Mouse (Mus musculus) forebrain, postnatal 0 days (tissue): ENCODE measurements at regions not wholly inside any gene's neighbourhood (a gene's known extent, or its start where the extent isn't known, plus 50 kb on each side); places are given as distances from the start of the nearest gene placed in this dataset.
A peak's percentile ranks its signal among the peaks of the same experiment; 100 is the strongest.

Experiments
- ATAC-seq: fragments of 200-750 bp; cut with Nextera tagmentation; 2 replicates; pipeline ENCODE4 v1.8.0; 2017; ENCODE audit warnings: mild to moderate bottlenecking, moderate library complexity
- DNase-seq: peaks from one replicate; pipeline ENCODE4 v3.0.0-alpha.2; 2015
- H3K27ac ChIP-seq: fragments of 300-500 bp; sonication (generic); 2 replicates; pipeline ENCODE4 v1.5.1; 2014; ENCODE audit warnings: low read depth, mild to moderate bottlenecking, antibody characterized with exemption, low read length, moderate library complexity, mixed read lengths
- H3K27me3 ChIP-seq: fragments of 300-500 bp; sonication (generic); 2 replicates; pipeline ENCODE4 v1.6.1; 2014; ENCODE audit warnings: mild to moderate bottlenecking, low read length, mixed read lengths; ENCODE audit not compliant: insufficient read depth
- H3K36me3 ChIP-seq: fragments of 300-500 bp; sonication (generic); 2 replicates; pipeline ENCODE4 v1.6.1; 2014; ENCODE audit warnings: mild to moderate bottlenecking, moderate library complexity; ENCODE audit not compliant: insufficient read depth
- H3K4me1 ChIP-seq: fragments of 300-500 bp; sonication (generic); 2 replicates; pipeline ENCODE4 v1.6.1; 2014; ENCODE audit warnings: antibody characterized with exemption; ENCODE audit not compliant: insufficient read depth
- H3K4me2 ChIP-seq: fragments of 300-500 bp; sonication (generic); 2 replicates; pipeline ENCODE4 v1.6.1; 2014; ENCODE audit warnings: low read depth, mild to moderate bottlenecking, moderate library complexity
- H3K4me3 ChIP-seq: fragments of 300-500 bp; sonication (generic); 2 replicates; pipeline ENCODE4 v1.5.1; 2014; ENCODE audit warnings: low read depth, low read length, mixed read lengths
- H3K9ac ChIP-seq: fragments of 300-500 bp; sonication (generic); 2 replicates; pipeline ENCODE4 v1.6.1; 2014; ENCODE audit warnings: mild to moderate bottlenecking
- H3K9me3 ChIP-seq: fragments of 300-500 bp; sonication (generic); 2 replicates; pipeline ENCODE4 v1.6.1; 2016; ENCODE audit warnings: low read length
- CTCF ChIP-seq: sonication (generic); IDR thresholded peaks from 2 replicates; pipeline ENCODE4 v1.5.1; 2016; ENCODE audit warnings: antibody characterized with exemption, control low read depth, low read depth
- WGBS: fragments of 180-500 bp; shearing (Covaris S2); extraction: QIAGEN DNeasy Blood & Tissue Kit; methylation state at CpG from one replicate; pipeline ENCODE4 v1.1.7; 2014; 5-methylcytosine and 5-hydroxymethylcytosine counted together

- Histone ChIP-seq H3K27me3 (no peaks in the 10 kb centered on the region), H3K27ac (no peak overlapping the region), H3K4me3 (no peak overlapping the region), H3K36me3 (no peaks in the 10 kb centered on the region), H3K9ac (no peak overlapping the region), H3K4me1 (no peaks in the 10 kb centered on the region), H3K4me2 (no peak overlapping the region), H3K9me3 (no peaks in the 10 kb centered on the region)
- ATAC-seq (no peak), DNase-seq (no peak)
- no peak for TF ChIP-seq CTCF
- 43% methylated on average over 6 of the region's 6 CpGs for WGBS
Observed at GRCm38 (mm10) chr5:125951641-125952040, 420.1 kb downstream of the Tmem132b start.

- no peaks in the 10 kb centered on the region for H3K9me3 ChIP-seq
- H3K27ac ChIP-seq: no peak overlapping the region
- DNase-seq: no peak
- H3K9ac ChIP-seq: no peak overlapping the region
- no peak overlapping the region for H3K4me3 ChIP-seq
- no peaks in the 10 kb centered on the region for H3K27me3 ChIP-seq
- H3K4me1 ChIP-seq: no peaks in the 10 kb centered on the region
- H3K4me2 ChIP-seq: no peak overlapping the region
- 73% methylated on average over 8 of the region's 8 CpGs for WGBS
- TF ChIP-seq CTCF: peak; percentile 64
- ATAC-seq: no peak
- no peaks in the 10 kb centered on the region for H3K36me3 ChIP-seq
Observed at GRCm38 (mm10) chr5:125964039-125964438, 432.5 kb downstream of the Tmem132b start.

GRCm38 (mm10) chr5:125968151-125968550 is 436.6 kb downstream of the Tmem132b start:
- H3K9me3 ChIP-seq: no peaks in the 10 kb centered on the region
- no peaks in the 10 kb centered on the region for H3K4me1 ChIP-seq
- no peaks in the 10 kb centered on the region for H3K36me3 ChIP-seq
- H3K27me3 ChIP-seq: no peaks in the 10 kb centered on the region
- no peak for TF ChIP-seq CTCF
- no peak overlapping the region for H3K27ac ChIP-seq
- no peak overlapping the region for H3K9ac ChIP-seq
- H3K4me3 ChIP-seq: no peak overlapping the region
- ATAC-seq (no peak), DNase-seq (no peak)
- 73% methylated on average over 4 of the region's 4 CpGs for WGBS
- no peak overlapping the region for H3K4me2 ChIP-seq

DNA sequence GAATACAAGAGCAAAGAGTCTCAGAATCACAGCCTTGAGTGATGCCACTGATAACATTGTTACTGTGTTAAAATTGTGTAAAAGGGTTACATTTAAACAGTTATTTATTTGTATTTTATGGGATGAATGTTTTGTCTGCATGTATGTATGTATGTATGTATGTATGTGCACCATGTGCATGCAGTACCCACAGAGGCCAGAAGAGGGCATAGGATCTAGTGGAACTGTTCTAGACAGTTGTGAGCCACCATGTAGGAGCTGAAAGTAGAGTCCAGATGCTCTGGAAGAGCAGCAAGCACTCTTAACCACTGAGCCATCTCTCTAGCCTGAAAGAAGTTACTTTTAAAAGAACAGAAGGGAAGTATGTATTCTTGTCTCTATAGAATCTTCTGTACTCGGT is 442.5 kb downstream of the Tmem132b start:
- H3K9ac ChIP-seq: no peak overlapping the region
- H3K4me2 ChIP-seq: no peak overlapping the region
- 88% methylated on average over 1 of the region's 1 CpGs for WGBS
- H3K9me3 ChIP-seq: no peaks in the 10 kb centered on the region; the same call in 1 of the 2 replicates
- peak; percentile 38 for TF ChIP-seq CTCF
- DNase-seq (no peak), ATAC-seq (no peak)
- H3K27ac ChIP-seq: no peak overlapping the region
- no peaks in the 10 kb centered on the region for H3K4me1 ChIP-seq
- H3K27me3 ChIP-seq: no peaks in the 10 kb centered on the region
- H3K4me3 ChIP-seq: no peak overlapping the region
- no peaks in the 10 kb centered on the region for H3K36me3 ChIP-seq

DNA sequence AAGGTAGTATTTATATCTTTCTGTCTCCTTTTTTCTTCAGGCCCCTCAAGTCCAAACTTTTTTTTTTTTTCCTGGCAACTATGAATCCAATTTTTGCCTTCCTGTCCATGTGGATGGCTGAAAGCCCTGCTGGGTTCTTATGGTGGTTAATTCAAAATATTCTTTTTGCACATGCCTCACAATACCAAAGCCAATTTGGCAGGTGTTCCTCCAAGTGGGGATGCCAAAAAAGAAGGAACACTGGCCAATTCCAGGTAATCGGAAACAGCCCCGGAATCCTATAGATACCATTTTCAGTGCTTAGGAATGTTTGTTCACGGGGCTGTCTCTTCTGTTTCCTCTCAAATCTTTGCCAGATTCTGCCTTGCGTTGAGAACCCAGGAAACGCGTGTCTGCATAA is 448.2 kb downstream of the Tmem132b start:
- ATAC-seq (no peak), DNase-seq (peak; percentile 49)
- H3K27ac ChIP-seq: no peak overlapping the region
- no peak overlapping the region for H3K9ac ChIP-seq
- H3K9me3 ChIP-seq: no peaks in the 10 kb centered on the region
- no peaks in the 10 kb centered on the region for H3K4me1 ChIP-seq
- no peak overlapping the region for H3K4me2 ChIP-seq
- no peaks in the 10 kb centered on the region for H3K36me3 ChIP-seq
- no peak for TF ChIP-seq CTCF
- no peak overlapping the region for H3K4me3 ChIP-seq
- no peaks in the 10 kb centered on the region for H3K27me3 ChIP-seq
- 54% methylated on average over 6 of the region's 6 CpGs for WGBS

DNA sequence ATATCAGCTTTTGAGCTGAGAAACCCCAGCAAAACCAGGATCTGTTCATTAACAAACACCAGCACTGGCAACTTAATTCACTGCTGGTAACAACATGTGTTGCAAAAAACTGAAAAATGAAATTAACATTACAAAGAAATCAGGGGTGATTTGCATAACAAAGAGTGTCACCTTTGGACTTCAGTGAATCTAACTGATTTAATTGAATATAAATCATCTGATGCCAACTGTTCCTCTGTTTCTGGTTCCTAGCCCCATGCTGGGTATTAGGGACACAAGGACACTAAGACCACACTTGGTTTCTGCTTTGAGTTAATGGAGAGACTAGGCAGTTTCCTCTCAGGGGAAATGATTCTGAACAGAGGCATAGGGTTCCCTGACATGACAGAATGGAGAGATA is 453.8 kb downstream of the Tmem132b start:
- no peak for TF ChIP-seq CTCF
- no peaks in the 10 kb centered on the region for H3K36me3 ChIP-seq
- ATAC-seq: no peak

DNA sequence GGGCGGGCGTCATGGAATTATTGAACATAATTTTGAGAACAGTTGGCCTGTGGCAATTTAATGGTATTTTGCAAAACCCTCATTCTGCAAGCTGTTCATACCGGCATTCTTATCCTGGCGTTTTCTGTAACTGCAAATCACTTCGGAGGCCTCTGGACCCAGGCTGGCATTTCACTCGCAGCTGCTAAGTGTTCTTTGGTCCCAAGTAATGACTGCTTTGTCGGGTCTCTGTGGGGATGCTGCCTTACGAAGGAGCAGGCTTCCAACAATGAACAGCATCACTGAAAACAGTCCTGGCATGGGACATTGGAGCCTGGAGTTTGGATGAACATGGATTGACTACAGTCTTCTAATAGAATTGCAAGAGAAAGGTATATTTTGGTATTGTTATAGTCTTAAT is 465.6 kb downstream of the Tmem132b start:
- no peak overlapping the region for H3K4me2 ChIP-seq
- TF ChIP-seq CTCF: no peak
- no peak overlapping the region for H3K4me3 ChIP-seq
- no peaks in the 10 kb centered on the region for H3K9me3 ChIP-seq
- no peaks in the 10 kb centered on the region for H3K4me1 ChIP-seq
- no peaks in the 10 kb centered on the region for H3K36me3 ChIP-seq
- no peaks in the 10 kb centered on the region for H3K27me3 ChIP-seq
- H3K9ac ChIP-seq: no peak overlapping the region
- no peak for ATAC-seq
- H3K27ac ChIP-seq: no peak overlapping the region
- peak; percentile 20 for DNase-seq
- 22% methylated on average over 8 of the region's 8 CpGs for WGBS

More for the DNA sequence above, 453.8 kb downstream of the Tmem132b start:
- H3K27ac ChIP-seq: no peak overlapping the region
- H3K27me3 ChIP-seq: no peaks in the 10 kb centered on the region
- no peaks in the 10 kb centered on the region for H3K4me1 ChIP-seq
- no peak overlapping the region for H3K4me3 ChIP-seq
- H3K9me3 ChIP-seq: no peaks in the 10 kb centered on the region
- no peak overlapping the region for H3K4me2 ChIP-seq
- H3K9ac ChIP-seq: no peak overlapping the region
- no peak for DNase-seq

DNA sequence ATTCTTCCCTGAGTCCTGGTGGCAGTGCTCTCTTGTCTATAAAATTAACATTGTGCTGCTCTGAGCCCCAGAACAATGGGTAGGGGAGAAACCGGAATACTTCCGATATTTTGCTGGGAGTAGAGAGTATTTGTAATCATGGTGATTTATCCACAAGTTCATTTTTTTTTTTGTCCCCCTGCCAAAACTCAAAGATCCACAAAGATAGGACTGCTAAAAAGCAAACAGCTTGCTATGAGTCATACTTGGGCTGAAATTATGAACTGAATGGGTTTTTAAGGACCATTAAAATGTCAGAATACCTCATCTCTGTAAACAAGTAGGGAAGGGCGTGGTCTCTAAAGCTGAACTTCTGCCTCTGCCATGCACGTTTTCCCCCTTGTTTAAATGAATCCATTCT is 476.3 kb downstream of the Tmem132b start:
- TF ChIP-seq CTCF: no peak
- DNase-seq (peak; percentile 54), ATAC-seq (peak; percentile 32; the same call in 1 of the 2 replicates)
- no peak overlapping the region for H3K9ac ChIP-seq
- H3K4me2 ChIP-seq: no peak overlapping the region
- H3K27me3 ChIP-seq: no peaks in the 10 kb centered on the region
- H3K4me1 ChIP-seq: peaks cover 10% of the 10 kb centered on the region; the same call in 1 of the 2 replicates
- WGBS: 41% methylated on average over 4 of the region's 4 CpGs
- H3K36me3 ChIP-seq: no peaks in the 10 kb centered on the region
- H3K27ac ChIP-seq: 0 out of 2 replicates have a peak overlapping the region, but pooled peaks have one; percentile 29
- no peak overlapping the region for H3K4me3 ChIP-seq
- no peaks in the 10 kb centered on the region for H3K9me3 ChIP-seq
